Mouse (Mus musculus) macrophage (primary cell): ENCODE results near the gene Mpst. TPM values are rescaled to one million over a fixed set of nuclear protein-coding genes. Genes with fewer than 3 reads are reported as not detected.

Source experiments
- H3K27ac ChIP-seq: fragments of 350-480 bp; formaldehyde crosslinking; 2 replicates; pipeline ENCODE4 v1.9.0; 2021
- H3K36me3 ChIP-seq: fragments of 350-480 bp; formaldehyde crosslinking; 2 replicates; pipeline ENCODE4 v1.9.0; 2021; ENCODE audit errors: inconsistent target
- H3K4me3 ChIP-seq: fragments of 350-480 bp; formaldehyde crosslinking; 2 replicates; pipeline ENCODE4 v1.9.0; 2021; ENCODE audit errors: inconsistent target
- H3K79me2 ChIP-seq: fragments of 350-480 bp; formaldehyde crosslinking; 2 replicates; pipeline ENCODE4 v1.9.0; 2021; ENCODE audit errors: inconsistent target
- WGBS: methylation state at CpG from one replicate; pipeline ENCODE4 v1.1.7; 2026; ENCODE audit warnings: inconsistent platforms; ENCODE audit not compliant: missing documents; 5-methylcytosine and 5-hydroxymethylcytosine counted together
- polyA plus RNA-seq: library from polyadenylated mRNA; stranded (reverse); fragments of 250-400 nt; gene quantifications from 3 replicates; pipeline ENCODE4 v1.2.4, GENCODE M21; 2018; ENCODE audit warnings: inconsistent platforms

The Mpst gene
- polyA plus RNA-seq, 1 experiment from 2014 or later = 16.6 TPM

DNA sequence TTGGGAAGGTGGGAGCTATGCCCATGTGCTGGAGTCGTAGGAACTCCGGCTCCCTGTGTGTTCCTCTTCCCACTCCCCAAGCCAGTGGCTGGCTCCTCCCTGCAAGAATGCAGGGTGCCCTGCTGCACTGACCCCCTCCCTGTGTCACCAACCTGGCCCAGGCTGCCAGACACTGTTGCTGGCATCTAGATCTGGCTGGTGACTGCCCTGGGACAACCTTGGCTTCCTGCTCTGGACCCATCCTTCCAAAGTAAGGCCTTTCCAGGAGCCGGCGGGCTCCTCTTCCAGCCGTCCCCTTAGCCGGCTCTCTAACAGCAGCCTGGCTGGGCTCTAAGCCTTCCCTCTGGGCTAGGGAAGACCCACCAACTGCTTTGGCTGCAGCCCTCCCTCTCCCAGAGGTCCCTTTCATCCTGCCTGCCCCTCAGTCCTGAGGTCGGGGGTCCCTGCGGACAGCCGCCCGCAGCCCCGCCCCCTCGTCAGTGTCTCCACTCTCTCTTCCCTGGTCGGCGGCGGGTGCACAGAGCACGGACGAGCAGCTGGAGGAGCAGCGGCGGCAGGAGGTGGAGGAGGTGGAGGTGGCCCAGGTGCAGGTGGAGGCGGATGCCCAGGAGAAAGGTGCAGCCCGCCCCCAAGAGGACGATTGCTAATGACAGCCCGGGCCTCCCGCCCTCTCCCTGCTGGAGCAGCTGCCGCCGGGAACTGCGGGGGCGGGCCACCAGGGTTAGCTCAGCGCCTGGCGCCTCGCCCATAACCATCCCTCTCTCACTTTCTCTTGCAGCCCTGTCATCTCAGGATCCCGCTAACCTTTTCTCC lies 30.4 kb downstream of the Mpst start:
- no peaks in the 10 kb centered on the region for H3K79me2 ChIP-seq
- no peak overlapping the region for H3K27ac ChIP-seq
- 82% methylated on average over 32 of the region's 32 CpGs for WGBS
- H3K4me3 ChIP-seq = no peak overlapping the region
- no peaks in the 10 kb centered on the region for H3K36me3 ChIP-seq

- Histone ChIP-seq H3K4me3 (no peak overlapping the region), H3K27ac (no peak overlapping the region)
Observed at GRCm38 (mm10) chr15:78437237-78438017, 31.2 kb downstream of the Mpst start.

GRCm38 (mm10) chr15:78438018-78438394 lies 31.8 kb downstream of the Mpst start:
- Histone ChIP-seq H3K4me3 (no peak overlapping the region), H3K36me3 (no peaks in the 10 kb centered on the region), H3K27ac (no peak overlapping the region), H3K79me2 (no peaks in the 10 kb centered on the region)
- WGBS = 70% methylated on average over 4 of the region's 4 CpGs

More at GRCm38 (mm10) chr15:78437237-78438017, 31.2 kb downstream of the Mpst start:
- no peaks in the 10 kb centered on the region for H3K79me2 ChIP-seq
- 88% methylated on average over 22 of the region's 23 CpGs for WGBS
- H3K36me3 ChIP-seq = no peaks in the 10 kb centered on the region

- H3K79me2 ChIP-seq = no peaks in the 10 kb centered on the region
- H3K4me3 ChIP-seq = no peak overlapping the region
- no peaks in the 10 kb centered on the region for H3K36me3 ChIP-seq
- H3K27ac ChIP-seq = no peak overlapping the region
- 86% methylated on average over 8 of the region's 8 CpGs for WGBS
Observed at GRCm38 (mm10) chr15:78438505-78438904, 32.3 kb downstream of the Mpst start.

DNA sequence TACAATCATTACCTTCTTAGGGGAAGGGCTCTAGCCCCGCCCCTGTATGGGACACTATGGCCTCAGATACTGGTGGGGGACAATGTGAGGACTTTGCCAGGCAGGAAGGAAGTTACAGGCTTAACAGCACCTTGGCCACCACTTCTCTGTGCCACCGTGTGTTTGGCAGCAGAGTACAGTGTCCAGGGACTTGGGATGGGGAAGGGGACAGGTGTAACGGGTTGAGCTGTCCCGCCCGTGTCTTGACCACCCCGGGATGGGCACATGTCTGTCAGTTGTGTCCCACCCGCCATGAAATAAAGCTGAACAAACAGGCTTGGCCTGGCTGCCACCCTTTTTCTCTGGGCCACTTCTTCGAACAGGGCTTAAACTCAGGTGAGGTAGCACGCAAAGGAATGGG lies 32.8 kb downstream of the Mpst start:
- Histone ChIP-seq H3K27ac (no peak overlapping the region), H3K36me3 (no peaks in the 10 kb centered on the region), H3K4me3 (no peak overlapping the region)

DNA sequence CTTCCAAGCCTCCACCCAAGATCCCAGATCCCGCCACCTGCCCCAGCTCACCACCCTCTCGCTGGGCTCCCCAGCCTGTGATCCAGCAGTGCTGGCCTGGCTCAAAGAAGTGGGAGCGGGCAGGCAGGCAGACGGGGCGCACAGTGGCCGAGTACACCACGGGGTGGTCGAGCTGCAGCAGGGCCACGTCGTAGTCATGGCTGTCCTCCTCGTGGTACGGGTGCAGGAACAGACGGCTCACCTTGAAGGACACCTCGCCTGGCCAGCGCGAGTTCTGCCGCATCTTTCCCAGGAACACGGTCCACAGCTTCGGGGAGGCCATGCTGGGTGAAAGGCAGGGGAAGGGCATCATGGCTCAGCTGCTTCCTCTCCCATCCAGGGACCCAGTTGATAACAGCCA lies 36.0 kb downstream of the Mpst start:
- H3K79me2 ChIP-seq = no peaks in the 10 kb centered on the region
- H3K4me3 ChIP-seq = no peak overlapping the region
- H3K27ac ChIP-seq = no peak overlapping the region
- no peaks in the 10 kb centered on the region for H3K36me3 ChIP-seq
- 93% methylated on average over 19 of the region's 19 CpGs for WGBS

More for the DNA sequence above, 32.8 kb downstream of the Mpst start:
- no peaks in the 10 kb centered on the region for H3K79me2 ChIP-seq
- 85% methylated on average over 9 of the region's 9 CpGs for WGBS

DNA sequence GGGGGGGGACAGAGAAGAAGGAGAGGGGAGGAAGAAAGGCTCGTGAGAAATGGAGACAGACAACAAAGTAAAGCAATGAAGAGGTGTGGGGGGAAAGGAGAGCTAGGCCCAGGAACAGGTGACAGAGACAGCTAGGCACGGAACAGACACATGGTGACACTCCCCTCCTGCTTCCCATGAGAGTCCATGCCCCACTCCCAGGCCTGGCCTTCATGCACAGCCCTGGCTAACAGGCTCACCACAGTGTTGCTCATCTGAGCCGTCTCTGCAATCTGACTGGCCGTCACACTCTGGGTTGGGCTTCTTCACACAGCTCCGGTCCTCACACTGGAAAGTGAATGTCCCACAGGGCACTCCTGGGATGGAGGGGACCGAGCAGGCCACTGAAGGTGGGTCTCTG lies 37.6 kb downstream of the Mpst start:
- Histone ChIP-seq H3K27ac (no peak overlapping the region), H3K4me3 (no peak overlapping the region), H3K79me2 (no peaks in the 10 kb centered on the region), H3K36me3 (no peaks in the 10 kb centered on the region)
- 93% methylated on average over 6 of the region's 6 CpGs for WGBS

GRCm38 (mm10) chr15:78447121-78447520 lies 40.9 kb downstream of the Mpst start:
- no peaks in the 10 kb centered on the region for H3K36me3 ChIP-seq
- H3K4me3 ChIP-seq = no peak overlapping the region
- no peak overlapping the region for H3K27ac ChIP-seq
- H3K79me2 ChIP-seq = no peaks in the 10 kb centered on the region
- 60% methylated on average over 7 of the region's 7 CpGs for WGBS

GRCm38 (mm10) chr15:78447746-78448535 lies 41.7 kb downstream of the Mpst start:
- peak overlapping the region; percentile 57 for H3K27ac ChIP-seq
- H3K4me3 ChIP-seq = peak overlapping the region; percentile 40
- WGBS = 1% methylated on average over 22 of the region's 22 CpGs

DNA sequence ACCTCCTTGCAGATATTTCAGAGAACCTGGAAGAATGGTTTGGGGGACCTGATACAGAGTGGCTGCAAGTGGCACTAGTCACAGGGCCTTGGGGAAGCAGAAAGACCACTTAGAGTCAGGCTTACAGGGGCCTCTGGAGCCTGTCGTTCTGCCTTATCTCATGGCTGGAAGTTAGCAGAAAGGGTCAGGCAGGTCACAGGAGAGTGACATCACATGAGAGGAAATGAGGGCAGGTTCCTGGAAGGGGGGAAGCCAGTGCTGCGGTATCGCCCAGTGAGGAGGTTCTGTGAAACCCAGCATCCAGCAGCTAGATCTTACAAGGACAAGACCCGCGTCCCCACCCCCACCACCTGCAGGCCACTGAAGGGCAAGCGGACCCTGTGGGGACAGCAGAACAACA lies 42.9 kb downstream of the Mpst start:
- Histone ChIP-seq H3K36me3 (no peaks in the 10 kb centered on the region), H3K27ac (peak overlapping the region; percentile 17; the same call in 1 of the 2 replicates), H3K4me3 (no peak overlapping the region), H3K79me2 (no peaks in the 10 kb centered on the region)
- 55% methylated on average over 6 of the region's 6 CpGs for WGBS

More at GRCm38 (mm10) chr15:78447746-78448535, 41.7 kb downstream of the Mpst start:
- Histone ChIP-seq H3K79me2 (no peaks in the 10 kb centered on the region), H3K36me3 (no peaks in the 10 kb centered on the region)

DNA sequence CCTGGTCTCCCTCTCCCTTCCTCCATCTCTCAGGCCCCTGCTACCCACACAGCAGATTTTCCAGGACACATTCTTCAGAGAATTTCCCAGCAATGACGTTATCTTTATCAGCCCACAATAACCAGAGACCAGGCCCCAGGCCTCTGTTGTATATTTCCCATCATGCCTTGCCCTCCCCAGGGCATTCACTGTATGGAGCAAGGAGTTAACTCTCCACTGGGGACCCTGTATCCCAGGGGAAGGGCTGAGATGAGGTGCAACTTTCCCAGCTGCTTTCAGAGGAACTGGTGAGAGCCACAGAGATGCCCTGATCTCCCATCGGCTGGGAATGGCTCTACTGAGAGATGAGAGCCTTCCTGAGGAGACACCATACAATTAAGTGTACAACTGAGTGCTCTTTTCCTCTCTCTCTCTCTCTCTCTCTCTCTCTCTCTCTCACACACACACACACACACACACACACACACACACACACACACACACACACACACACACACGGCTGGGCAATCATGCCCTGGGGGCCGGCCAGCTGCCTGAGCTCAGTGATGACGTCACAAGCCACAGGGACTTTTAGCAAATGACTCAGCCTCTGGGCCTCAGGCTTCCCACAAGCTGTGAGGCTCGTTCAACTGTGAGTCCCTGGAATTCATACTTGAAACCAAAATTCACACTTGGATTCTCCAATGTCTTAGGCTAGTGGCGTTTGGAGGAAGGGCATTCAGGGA lies 43.6 kb downstream of the Mpst start:
- H3K27ac ChIP-seq = peak overlapping the region; percentile 48
- WGBS = 15% methylated on average over 6 of the region's 7 CpGs
- no peak overlapping the region for H3K4me3 ChIP-seq
- no peaks in the 10 kb centered on the region for H3K79me2 ChIP-seq
- no peaks in the 10 kb centered on the region for H3K36me3 ChIP-seq

DNA sequence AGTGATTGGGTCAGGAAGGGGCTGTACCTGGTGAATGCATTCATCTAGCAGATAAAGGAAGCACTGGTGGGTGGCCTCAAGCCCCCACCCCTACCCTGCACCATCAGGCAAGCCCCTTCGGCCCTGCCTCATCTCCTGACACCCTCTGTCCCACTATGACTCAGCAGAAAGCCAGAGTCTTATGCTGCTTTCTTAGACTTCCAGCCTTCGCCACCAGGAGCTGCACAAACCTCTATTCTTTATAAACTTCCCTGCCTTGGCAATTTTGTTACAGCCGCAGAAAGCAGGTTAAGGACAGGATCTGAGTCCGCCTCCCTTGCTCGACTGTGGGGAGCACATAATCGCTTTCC lies 44.2 kb downstream of the Mpst start:
- WGBS = 77% methylated on average over 6 of the region's 6 CpGs
- H3K27ac ChIP-seq = peak overlapping the region; percentile 48

DNA sequence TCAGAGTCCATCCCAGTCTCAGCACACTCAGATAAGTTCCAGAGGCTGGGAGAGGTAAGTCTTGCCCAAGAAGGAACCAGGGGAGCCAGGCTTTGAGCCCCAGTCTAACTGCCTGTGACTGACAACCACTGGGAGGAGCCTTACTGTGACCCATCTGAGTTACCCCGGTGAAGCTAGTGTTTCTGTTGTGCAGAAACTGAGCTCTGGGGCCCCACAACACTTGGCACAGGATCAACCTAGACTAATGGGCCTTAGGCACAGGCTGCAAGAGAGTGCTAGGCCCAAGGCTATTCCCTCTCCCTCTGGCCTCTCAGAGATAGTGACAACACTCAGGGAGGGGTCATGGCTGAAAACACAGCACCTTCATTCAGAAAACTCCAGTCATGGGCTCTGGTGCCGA lies 45.0 kb downstream of the Mpst start:
- no peaks in the 10 kb centered on the region for H3K36me3 ChIP-seq
- H3K79me2 ChIP-seq = no peaks in the 10 kb centered on the region
- 57% methylated on average over 2 of the region's 2 CpGs for WGBS
- H3K4me3 ChIP-seq = no peak overlapping the region
- no peak overlapping the region for H3K27ac ChIP-seq

More for the DNA sequence above, 44.2 kb downstream of the Mpst start:
- Histone ChIP-seq H3K36me3 (no peaks in the 10 kb centered on the region), H3K4me3 (no peak overlapping the region), H3K79me2 (no peaks in the 10 kb centered on the region)

DNA sequence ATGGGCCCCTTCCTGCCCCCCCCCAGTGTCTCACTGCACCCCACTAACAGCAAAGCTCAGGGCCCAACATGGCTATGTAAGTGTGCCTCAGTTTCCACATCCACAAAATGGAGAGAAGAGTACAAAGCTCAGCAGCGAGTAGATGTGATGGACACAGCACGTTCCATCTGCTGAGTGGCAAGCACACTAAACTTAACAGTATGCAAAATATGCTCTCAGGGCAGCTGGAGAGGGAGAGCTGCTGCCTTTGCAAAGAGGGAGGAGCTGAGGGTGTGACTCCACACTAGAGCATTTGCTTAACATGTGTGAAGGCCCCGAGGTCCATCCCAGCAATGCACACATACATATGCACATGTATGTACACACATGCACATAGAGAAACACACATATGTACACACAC lies 46.7 kb downstream of the Mpst start:
- WGBS = 97% methylated on average over 3 of the region's 3 CpGs
- Histone ChIP-seq H3K4me3 (no peak overlapping the region), H3K27ac (no peak overlapping the region), H3K79me2 (no peaks in the 10 kb centered on the region), H3K36me3 (no peaks in the 10 kb centered on the region)
